Mouse (Mus musculus) C2C12 (cell line): ENCODE data around the gene Ift57.

Experiments
- CTCF ChIP-seq: IDR thresholded peaks from one replicate; pipeline ENCODE4 v1.5.1; 2011; ENCODE audit not compliant: control insufficient read depth, insufficient read depth, insufficient read length
- MAX ChIP-seq: IDR thresholded peaks from one replicate; pipeline ENCODE4 v1.6.1; 2011; ENCODE audit warnings: mild to moderate bottlenecking, control low read depth
- MYOG ChIP-seq: IDR thresholded peaks from one replicate; pipeline ENCODE4 v1.6.1; 2011; ENCODE audit not compliant: control insufficient read depth, insufficient read length; ENCODE audit errors: extremely low read depth

DNA sequence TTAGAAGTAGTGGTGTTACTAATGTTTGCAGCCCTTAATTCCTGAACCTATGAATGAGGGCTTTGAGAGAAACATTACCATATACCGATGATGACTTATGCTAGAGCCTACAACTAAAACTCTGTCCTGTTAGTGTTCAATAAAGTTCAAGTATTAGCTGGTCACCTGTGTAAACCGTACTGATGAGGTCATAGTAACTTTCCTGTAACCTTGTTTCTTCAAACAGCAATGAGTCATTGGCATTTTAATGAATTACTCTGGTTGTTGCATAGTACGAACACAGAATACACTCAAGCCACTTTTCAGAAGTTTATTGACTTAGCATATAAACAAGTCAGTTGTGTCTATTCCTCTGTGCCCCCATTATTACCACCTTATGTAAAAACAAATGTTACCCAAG lies 11.2 kb downstream of the Ift57 start:
- TF ChIP-seq CTCF, result no peak
- TF ChIP-seq MAX, result no peak
- TF ChIP-seq MYOG, result no peak
